Mouse (Mus musculus): ENCODE data around the gene Adra2a. TPM values are rescaled to one million over a fixed set of nuclear protein-coding genes. Genes with fewer than 3 reads are reported as not detected.

Adra2a gene
- total RNA-seq (2023), result 0.69 to 1.1 TPM (median 0.91 TPM) in 4 replicates

DNA sequence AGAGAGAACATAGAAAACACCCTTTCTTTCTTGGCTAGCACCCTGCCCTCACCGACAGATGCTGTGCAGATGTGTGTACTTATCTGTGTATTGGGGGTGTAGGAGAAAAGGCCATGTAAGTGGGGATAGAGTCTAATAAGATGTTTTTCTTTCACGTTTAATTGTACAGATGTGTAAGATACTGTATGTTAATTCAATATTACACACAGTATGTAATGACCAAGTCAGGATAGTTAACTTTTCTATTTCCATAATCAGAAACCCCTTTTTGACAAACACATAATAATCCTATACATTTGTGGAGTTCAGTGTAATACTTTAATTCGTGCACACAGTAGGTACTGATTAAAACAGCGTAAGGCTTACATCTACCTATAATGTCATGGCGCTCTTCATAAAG is at the start of gene Adra2a:
Adra2a (plus strand) TSS at position 301 of the 400 bp plus-strand sequence.

Other genes with a start within 250 kb of the Adra2a start
- gene Pdcd4, start 151.9 kb upstream of the Adra2a start, total RNA-seq (2023), result 208 to 221 TPM (median 218 TPM) in 4 replicates
- gene Shoc2, start 99.8 kb upstream of the Adra2a start, total RNA-seq (2023), result 47.4 to 58.8 TPM (median 49.8 TPM) in 4 replicates
- 51.8 to 60.5 TPM (median 54.1 TPM) in 4 replicates for gene Bbip1, start 99.5 kb upstream of the Adra2a start, total RNA-seq (2023)